Mouse (Mus musculus) heart, adult 8-10 months (tissue): Measurements from ENCODE around the gene Fmnl2. TPM values are rescaled to one million over a fixed set of nuclear protein-coding genes. Genes with fewer than 3 reads are reported as not detected.
A peak's percentile ranks its signal among the peaks of the same experiment; 100 is the strongest.

Experiments
- DNase-seq: peaks from one replicate; pipeline ENCODE4 v3.0.0; 2022; ENCODE audit warnings: low spot score
- total RNA-seq, 4 experiments: library from RNA; stranded (reverse); gene quantifications; 2 replicates each; pipeline ENCODE4 v1.2.4; 2022

Gene Fmnl2
- 1 to 10 TPM; 4.4 to 5.0 (median 4.8) TPM for total RNA-seq

- peak; percentile 55 for DNase-seq
Measured at GRCm38 (mm10) chr2:52857611-52858528, at the start of gene Fmnl2. TSS of gene Fmnl2 (plus strand) at chr2:52857860.

GRCm38 (mm10) chr2:52809988-52810387, 47.7 kb upstream of the Fmnl2 start:
- no peak for DNase-seq

- DNase-seq = peak; percentile 19
Measured at GRCm38 (mm10) chr2:52811691-52812090, 46.0 kb upstream of the Fmnl2 start.

- DNase-seq = no peak
Measured at GRCm38 (mm10) chr2:52817341-52817740, 40.3 kb upstream of the Fmnl2 start.

- DNase-seq = no peak
Measured at GRCm38 (mm10) chr2:52818944-52819343, 38.7 kb upstream of the Fmnl2 start.

- no peak for DNase-seq
Measured at GRCm38 (mm10) chr2:52822214-52822613, 35.4 kb upstream of the Fmnl2 start.

GRCm38 (mm10) chr2:52828077-52828476, 29.6 kb upstream of the Fmnl2 start:
- DNase-seq = no peak

GRCm38 (mm10) chr2:52830513-52830912, 27.1 kb upstream of the Fmnl2 start:
- DNase-seq = no peak

- DNase-seq = no peak
Measured at GRCm38 (mm10) chr2:52831585-52831984, 26.1 kb upstream of the Fmnl2 start.

- no peak for DNase-seq
Measured at GRCm38 (mm10) chr2:52835726-52836125, 21.9 kb upstream of the Fmnl2 start.

- DNase-seq = no peak
Measured at GRCm38 (mm10) chr2:52839074-52839473, 18.6 kb upstream of the Fmnl2 start.

- DNase-seq = no peak
Measured at GRCm38 (mm10) chr2:52839868-52840267, 17.8 kb upstream of the Fmnl2 start.

- no peak for DNase-seq
Measured at GRCm38 (mm10) chr2:52843861-52844260, 13.8 kb upstream of the Fmnl2 start.

GRCm38 (mm10) chr2:52844936-52845752, 12.5 kb upstream of the Fmnl2 start:
- DNase-seq = no peak

- no peak for DNase-seq
Measured at GRCm38 (mm10) chr2:52846506-52846905, 11.2 kb upstream of the Fmnl2 start.

- DNase-seq = no peak
Measured at GRCm38 (mm10) chr2:52849092-52849491, 8.6 kb upstream of the Fmnl2 start.

GRCm38 (mm10) chr2:52858529-52859465, 1.1 kb downstream of the Fmnl2 start:
- DNase-seq = peak; percentile 37

- no peak for DNase-seq
Measured at GRCm38 (mm10) chr2:52859466-52859840, 1.8 kb downstream of the Fmnl2 start.

GRCm38 (mm10) chr2:52860111-52860775, 2.6 kb downstream of the Fmnl2 start:
- DNase-seq = no peak

GRCm38 (mm10) chr2:52862046-52862759, 4.5 kb downstream of the Fmnl2 start:
- no peak for DNase-seq
